Mouse (Mus musculus): ENCODE data around the gene Cwc22.

Cwc22 gene

GRCm38 (mm10) chr2:77971361-77971760 is 25.2 kb upstream of the Cwc22 start:
- DNase-seq (ENCODE audit: extremely low read depth, insufficient read length, low spot score), result no peak

DNA sequence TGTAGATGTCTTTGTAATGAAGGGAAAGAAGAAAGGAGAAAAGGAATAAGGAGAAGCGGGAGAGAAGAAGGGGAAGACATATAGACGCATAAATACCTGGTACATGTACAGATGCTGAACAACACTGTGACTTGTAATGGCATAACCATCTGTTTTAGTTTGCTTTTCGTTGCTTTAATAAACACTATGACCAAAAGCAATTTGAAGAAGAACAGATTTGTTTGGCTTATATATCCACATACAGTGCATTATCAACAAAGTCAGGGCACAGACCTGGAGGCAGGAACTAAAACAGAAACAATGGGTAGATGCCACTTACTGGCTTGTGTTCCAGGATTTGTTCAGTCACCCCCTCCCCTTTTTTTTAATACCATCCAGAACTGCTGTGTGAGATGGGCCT is 24.4 kb upstream of the Cwc22 start:
- no peak for DNase-seq (ENCODE audit: extremely low read depth, insufficient read length, low spot score)

- no peak for DNase-seq (ENCODE audit: extremely low read depth, insufficient read length, low spot score)
These were observed 23.8 kb upstream of the Cwc22 start for GRCm38 (mm10) chr2:77969956-77970355.

- DNase-seq (ENCODE audit: extremely low read depth, insufficient read length, low spot score), result no peak
These were observed 16.4 kb upstream of the Cwc22 start for GRCm38 (mm10) chr2:77962450-77963193.

- no peak for DNase-seq (ENCODE audit: extremely low read depth, insufficient read length, low spot score)
These were observed 15.1 kb upstream of the Cwc22 start for GRCm38 (mm10) chr2:77961256-77961655.

DNA sequence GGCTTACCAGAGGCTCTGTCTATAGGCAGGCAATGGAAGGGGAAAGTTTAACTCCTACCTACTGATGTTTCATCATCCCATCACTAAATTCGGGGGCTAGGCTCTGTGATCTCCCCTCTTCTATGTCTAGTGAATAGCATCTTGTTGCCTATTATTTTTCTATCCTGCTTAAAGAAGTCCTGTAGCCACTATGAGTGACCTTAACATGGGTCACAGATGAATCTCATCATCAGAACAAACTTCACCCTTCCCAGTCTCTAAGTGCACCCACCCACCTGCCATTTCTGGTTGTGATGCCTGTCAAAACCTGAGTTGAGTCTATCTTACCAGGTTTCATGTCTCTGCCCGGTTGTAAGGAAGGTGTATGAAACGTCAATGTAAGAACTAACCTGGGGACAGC is 14.5 kb upstream of the Cwc22 start:
- no peak for DNase-seq (ENCODE audit: extremely low read depth, insufficient read length, low spot score)

DNA sequence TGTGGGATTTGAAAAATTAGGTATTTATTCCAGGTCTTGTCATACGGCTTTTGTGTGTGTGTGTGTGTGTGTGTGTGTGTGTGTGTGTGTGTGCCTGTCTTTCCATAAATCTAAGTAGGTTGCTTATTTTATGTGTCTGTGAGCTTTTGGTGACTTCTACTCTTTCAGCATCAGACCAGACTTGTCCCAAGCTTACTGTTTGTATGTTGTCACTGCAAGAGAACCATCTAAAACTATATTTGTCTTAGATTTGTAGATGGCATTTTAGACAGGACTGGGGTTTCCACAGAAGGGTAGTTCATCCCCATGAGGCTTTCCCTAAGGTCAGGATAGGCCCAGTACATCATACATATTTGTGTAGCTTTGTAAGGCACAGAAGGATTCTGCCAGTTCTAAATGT is 13.2 kb upstream of the Cwc22 start:
- DNase-seq (ENCODE audit: extremely low read depth, insufficient read length, low spot score), result no peak

DNA sequence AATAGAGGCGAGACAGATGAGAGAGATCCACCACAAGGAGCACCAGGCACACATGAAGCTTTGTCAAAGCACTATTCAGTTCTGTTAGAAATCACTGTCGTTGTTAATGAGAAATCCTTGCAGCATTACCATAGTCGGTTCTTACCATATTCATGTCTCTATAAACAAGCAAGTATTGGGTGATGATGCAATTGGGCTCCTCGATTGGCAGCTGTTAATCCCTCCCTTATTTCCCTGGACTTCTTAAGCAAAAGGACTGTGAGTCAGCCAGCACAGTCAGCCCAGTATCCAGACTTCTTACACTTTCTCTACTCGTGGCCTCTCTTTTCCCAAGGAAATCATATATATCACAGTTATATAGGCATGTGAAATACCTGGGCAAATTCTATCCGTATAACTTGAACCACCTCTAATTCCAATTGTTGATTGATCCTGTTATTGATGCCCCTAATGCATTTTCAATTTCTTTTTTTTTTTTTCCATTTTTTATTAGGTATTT is 5.3 kb upstream of the Cwc22 start:
- DNase-seq (ENCODE audit: extremely low read depth, insufficient read length, low spot score), result no peak

GRCm38 (mm10) chr2:77950111-77950510 is 3.9 kb upstream of the Cwc22 start:
- DNase-seq (ENCODE audit: extremely low read depth, insufficient read length, low spot score), result no peak

DNA sequence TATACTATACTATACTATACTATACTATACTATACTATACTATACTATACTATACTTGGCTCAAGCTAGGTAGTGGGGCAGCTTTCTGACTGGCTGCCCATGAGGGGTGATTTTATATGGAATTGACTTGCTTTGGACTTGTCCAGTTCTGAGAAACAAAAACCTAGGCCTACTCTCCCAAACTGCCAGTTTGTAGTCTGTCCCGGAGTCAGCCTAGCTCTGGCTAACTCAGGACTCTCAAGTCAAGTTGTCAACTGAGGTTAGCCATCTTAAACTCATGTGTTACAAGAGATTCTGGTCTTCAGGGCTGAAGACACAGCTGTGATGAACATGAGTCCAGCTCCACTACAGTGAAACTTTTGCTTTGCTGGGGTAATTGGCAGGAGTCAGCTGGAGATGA is 3.3 kb upstream of the Cwc22 start:
- no peak for DNase-seq (ENCODE audit: extremely low read depth, insufficient read length, low spot score)

DNA sequence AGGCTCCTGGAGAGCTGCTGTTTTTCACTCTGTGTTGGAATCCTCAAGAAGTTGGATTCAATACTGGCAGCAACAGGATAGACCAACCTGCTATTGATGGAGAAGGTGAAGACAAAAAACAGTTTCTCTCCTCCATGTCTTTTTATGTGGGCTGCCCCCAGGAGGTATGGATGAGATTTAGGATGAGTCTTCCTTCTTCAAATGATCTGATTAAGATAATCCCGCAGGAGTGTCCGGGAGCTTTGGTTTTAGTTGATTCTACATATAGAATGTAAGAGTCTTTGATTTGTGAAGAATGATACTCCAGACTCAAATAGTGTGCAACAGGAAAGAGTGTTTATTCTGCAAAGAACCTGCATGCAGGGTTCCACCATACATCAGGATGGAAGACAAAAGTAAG is 2.7 kb upstream of the Cwc22 start:
- no peak for DNase-seq (ENCODE audit: extremely low read depth, insufficient read length, low spot score)

DNA sequence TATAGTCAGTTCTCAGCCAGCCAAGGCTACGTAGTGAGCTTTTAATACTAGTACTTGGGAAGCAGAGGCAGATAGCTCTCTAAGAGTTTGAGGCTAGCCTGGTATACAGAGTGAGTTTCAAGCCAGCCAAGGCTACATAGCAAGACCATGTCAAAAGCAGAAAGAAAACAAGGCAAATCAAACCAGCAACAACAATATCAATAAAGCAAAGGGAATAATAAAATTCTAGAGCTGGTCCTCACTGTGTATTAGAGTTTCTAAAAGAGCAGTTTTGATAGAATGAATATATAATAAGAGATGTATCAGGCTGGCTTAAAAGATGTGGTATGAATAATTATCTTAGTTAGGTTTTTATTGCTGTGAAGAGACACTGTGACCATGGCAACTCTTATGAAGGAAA is 2.0 kb upstream of the Cwc22 start:
- no peak for DNase-seq (ENCODE audit: extremely low read depth, insufficient read length, low spot score)

- no peak for DNase-seq (ENCODE audit: extremely low read depth, insufficient read length, low spot score)
These were observed 1.1 kb upstream of the Cwc22 start for GRCm38 (mm10) chr2:77947161-77947870.

GRCm38 (mm10) chr2:77944860-77945595 is 1.1 kb downstream of the Cwc22 start:
- DNase-seq (ENCODE audit: extremely low read depth, insufficient read length, low spot score), result no peak

DNA sequence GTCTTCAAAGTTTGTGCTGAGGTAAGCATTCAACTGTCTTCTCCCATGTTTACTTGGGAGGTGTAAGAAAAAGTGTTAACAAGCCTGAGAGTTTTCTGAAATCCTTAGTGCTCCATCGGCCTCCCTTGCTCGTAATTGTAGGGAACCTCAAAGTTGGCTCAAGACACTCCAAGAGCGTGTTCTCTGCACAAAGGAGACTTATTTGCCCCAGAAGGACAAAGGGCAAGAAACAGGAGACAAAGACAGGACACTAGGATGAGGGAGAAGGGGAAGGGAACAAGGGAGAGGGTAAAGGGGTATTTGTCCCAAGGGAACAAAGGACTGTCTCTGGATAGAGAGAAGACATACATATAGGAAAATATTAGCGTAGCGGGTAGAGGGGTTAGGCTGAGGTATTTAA is 1.9 kb downstream of the Cwc22 start:
- no peak for DNase-seq (ENCODE audit: extremely low read depth, insufficient read length, low spot score)

DNA sequence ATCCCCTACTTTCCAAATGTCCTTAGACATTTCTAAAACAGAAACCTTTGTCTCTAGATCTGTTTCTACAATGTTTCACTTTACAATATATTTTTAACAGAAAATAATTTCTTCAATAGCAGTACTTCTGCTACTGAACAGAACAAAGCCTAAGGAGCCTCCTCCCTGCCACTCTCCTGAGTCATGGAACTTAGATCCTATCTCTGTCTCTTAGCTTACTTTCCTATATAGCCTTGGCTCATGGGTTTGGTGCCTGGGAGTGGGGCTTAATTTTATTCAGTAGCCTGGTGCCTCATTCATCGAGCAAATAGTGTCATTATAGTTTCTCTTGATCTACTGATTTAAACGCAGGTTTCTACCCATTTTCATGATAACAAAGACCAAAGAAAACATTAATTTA is 4.2 kb downstream of the Cwc22 start:
- no peak for DNase-seq (ENCODE audit: extremely low read depth, insufficient read length, low spot score)

GRCm38 (mm10) chr2:77938317-77938716 is 7.9 kb downstream of the Cwc22 start:
- DNase-seq (ENCODE audit: extremely low read depth, insufficient read length, low spot score), result no peak

DNA sequence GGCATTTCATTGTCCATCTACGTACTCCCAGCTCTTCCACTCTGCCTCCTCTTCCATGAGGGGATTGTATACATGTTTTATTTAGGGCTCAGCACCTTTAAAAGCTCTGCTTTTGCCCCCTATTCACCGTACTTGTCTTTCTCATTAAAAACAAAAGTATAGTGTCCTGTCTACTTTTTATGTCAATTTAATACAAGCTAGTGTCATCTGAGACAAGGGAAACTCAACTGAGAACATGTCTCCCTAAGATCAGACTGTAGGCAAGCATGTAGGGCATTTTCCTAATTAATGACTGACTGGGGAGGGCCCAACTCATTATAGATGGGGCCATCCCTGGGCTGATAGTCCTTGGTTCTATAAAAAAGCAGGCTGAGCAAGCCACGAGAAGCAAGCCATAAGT is 8.4 kb downstream of the Cwc22 start:
- DNase-seq (ENCODE audit: extremely low read depth, insufficient read length, low spot score), result no peak

DNA sequence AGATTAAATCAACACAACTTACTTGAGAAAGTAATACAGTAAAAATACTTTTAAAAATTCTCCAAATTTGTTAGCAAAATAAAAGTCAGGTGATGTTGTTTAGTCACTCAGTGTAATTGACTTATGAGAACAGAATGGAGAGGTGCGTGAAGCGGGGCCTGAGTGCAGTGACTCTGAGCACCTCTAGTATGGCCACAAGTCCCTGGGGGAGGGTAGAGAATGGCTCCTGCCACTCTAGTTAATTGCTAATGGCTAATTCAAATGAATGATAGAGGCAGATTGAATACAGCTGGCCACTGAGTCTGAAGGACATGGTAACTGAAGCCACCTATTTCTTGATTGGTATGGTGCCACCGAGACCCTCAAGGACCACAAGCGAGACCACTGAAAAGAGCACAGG is 12.0 kb downstream of the Cwc22 start:
- DNase-seq (ENCODE audit: extremely low read depth, insufficient read length, low spot score), result no peak

- DNase-seq (ENCODE audit: extremely low read depth, insufficient read length, low spot score), result no peak
These were observed 12.5 kb downstream of the Cwc22 start for GRCm38 (mm10) chr2:77933630-77934029.

DNA sequence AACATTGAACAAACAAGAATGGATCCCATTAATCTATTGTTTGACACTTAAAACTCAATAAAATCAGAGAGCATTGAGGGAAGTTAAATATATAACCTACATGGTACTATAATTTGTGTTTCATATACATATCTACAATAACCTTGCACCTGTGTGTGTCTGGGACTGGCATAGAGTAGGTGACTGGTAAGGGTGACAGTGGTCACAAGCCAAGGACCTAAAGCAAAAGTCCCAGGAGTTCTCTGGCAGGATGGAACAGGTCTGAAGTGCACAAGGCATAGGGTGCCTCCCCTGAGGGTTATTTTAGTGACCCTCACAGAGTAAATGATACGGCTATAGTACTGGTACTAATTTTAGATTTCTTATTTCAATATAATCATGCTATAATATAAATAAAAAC is 14.2 kb downstream of the Cwc22 start:
- DNase-seq (ENCODE audit: extremely low read depth, insufficient read length, low spot score), result no peak

GRCm38 (mm10) chr2:77928352-77928751 is 17.8 kb downstream of the Cwc22 start:
- no peak for DNase-seq (ENCODE audit: extremely low read depth, insufficient read length, low spot score)
